Mouse (Mus musculus) left cerebral cortex, adult 8-10 months (tissue): ENCODE measurements around the gene Zfyve28. TPM values are rescaled to one million over a fixed set of nuclear protein-coding genes. Genes with fewer than 3 reads are reported as not detected.

ENCODE experiments used
- total RNA-seq, 4 experiments: library from RNA; stranded (reverse); gene quantifications; 2 replicates each; pipeline ENCODE4 v1.2.4; 2022

Gene Zfyve28
- total RNA-seq, 4 experiments from 2014 or later = 57.7 to 68.9 (median 59.1) TPM

Other genes starting within 250 kb of the Zfyve28 start
- gene Poln, start 119.0 kb downstream of the Zfyve28 start, total RNA-seq = 1 to 10 TPM in 2 of 4 experiments, under 1 TPM in 2; 0.80 to 2.5 (median 1.3) TPM
- 10 to 100 TPM in 1 of 4 experiments, 1 to 10 TPM in 3; 7.1 to 12.4 (median 7.4) TPM for gene Haus3, start 118.9 kb downstream of the Zfyve28 start, total RNA-seq
- 10 to 100 TPM; 68.7 to 79.4 (median 72.7) TPM for gene Mxd4, start 100.7 kb downstream of the Zfyve28 start, total RNA-seq
- gene Cfap99, start 151 bp upstream of the Zfyve28 start, total RNA-seq = 1 to 10 TPM; 1.1 to 1.9 (median 1.6) TPM
- gene Rnf4, start 47.8 kb upstream of the Zfyve28 start, total RNA-seq = 10 to 100 TPM; 84.4 to 90.9 (median 87.9) TPM
- gene Fam193a, start 81.5 kb upstream of the Zfyve28 start, total RNA-seq = 10 to 100 TPM; 43.1 to 49.3 (median 43.2) TPM
- gene Tnip2, start 225.5 kb upstream of the Zfyve28 start, total RNA-seq = 10 to 100 TPM; 15.4 to 24.0 (median 20.9) TPM
- 1 to 10 TPM; 2.6 to 8.7 (median 4.6) TPM for gene Sh3bp2, start 237.4 kb upstream of the Zfyve28 start, total RNA-seq